Mouse (Mus musculus): Measurements from ENCODE around the gene BC049352. TPM values are rescaled to one million over a fixed set of nuclear protein-coding genes. Genes with fewer than 3 reads are reported as not detected.

Gene BC049352
- 1 to 10 TPM in 1 of 2 experiments, not detected in 1; 1.1 TPM for total RNA-seq (2021)
- polyA plus RNA-seq (2012; rRNA removed): 0.16 and 0.23 TPM in 2 replicates
- long read RNA-seq: 0 reads

- peak; percentile 19 for DNase-seq
Observed at GRCm38 (mm10) chr9:45181770-45182169, at the start of gene BC049352. Gene BC049352, plus strand, starts transcription at chr9:45182007.

- peak; percentile 47 for DNase-seq
Observed at GRCm38 (mm10) chr9:45133484-45134310, 48.1 kb upstream of the BC049352 start.

DNA sequence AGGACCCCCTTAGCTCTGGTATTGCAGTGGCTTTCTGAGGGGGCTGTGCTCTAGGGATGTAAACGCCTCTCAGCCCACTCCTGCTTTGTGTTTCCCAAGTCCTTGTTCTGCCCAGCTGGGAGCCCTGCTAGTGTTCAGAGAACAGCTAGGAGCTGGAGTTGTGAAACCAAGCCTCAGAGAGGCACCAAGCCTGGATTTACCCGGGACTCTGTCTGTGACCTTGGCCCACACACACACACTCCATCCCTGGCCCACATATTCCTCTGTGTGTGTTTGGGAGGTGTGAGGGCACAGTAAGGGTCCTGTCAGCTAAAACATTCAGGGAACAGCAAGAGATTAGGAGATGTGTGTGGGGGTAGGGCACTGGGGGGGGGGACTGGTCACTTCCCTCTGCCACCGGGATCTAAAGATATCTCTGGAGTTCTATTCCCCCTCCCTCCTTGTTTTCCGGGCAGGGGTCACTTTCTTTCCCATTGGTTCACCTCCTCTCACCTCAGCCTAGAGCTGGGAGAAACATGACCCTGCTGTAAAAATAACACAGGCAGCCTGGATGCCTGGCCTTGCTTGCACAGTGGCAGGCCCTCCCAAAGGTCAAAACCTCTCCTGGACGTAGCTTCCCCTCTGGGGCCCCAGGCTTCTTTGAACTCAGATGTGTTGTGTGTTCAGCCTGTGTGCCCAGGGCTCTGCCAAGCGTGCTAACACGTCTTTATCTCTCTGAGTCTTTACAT, 45.2 kb upstream of the BC049352 start:
- DNase-seq: peak; percentile 3

DNA sequence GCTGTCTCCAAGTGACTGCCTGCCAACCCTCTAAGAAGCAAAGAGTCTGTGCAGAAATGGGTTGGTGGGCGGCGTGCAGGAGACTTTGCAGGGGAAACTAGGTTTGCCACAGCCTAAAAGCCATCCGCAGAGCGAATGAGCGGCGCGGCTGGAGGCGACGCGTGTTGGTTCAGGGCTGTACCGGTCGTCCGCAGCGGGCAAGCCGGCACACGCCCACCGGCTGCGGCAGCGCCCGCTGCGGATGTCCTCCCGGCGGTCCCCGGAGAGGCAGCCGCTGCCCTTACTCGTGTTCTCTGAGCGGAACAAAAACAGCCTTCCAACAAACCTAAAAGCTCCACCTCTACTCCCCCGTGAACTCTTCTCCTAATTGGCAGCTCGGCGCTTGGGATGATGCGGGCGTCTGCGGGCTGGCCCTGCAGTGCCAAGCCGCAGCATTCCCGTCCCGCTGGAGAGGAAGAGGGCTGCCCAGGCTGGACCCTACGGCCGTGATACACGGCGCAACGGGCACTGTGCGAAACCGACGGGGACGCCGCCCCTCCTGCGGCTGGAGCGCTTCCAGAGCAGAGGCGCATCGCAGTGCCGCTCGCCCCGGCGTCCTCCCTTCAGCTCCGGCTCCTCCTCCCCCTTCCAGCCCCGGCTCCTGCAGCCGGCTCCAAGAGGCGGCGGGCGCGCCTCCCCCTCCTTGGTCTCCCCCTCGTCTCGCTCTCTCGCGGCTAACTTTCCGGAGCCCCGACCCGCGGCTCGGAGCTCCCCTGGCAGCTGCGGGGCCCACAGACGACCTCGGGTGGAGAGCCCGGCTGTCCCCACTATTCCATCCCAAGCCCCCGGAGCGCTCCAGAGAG, 43.4 kb upstream of the BC049352 start, which contains the start of gene Scn4b:
TSS of gene Scn4b (plus strand) at position 205 of the 842 bp plus-strand sequence.
- peak; percentile 41 for DNase-seq

DNA sequence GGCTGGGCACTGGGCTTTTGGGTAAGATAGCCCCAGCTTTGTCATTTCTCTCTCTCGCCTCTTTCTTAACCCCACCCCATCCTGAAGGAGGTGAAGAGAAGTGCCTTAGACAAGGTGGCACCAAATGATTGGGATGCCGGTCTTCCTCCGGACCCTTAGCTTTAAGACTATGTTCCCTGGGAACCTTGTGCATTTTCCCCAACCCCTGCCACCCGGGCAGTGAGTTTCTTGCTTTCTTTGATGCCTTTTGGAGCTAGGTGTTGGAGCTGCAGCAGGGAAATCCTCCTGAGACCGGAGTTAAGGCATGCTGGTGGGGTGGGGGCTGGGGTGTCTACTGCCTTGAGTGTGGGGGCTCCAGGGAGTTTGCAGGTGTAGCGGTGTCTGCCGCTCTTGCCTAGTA, 42.7 kb upstream of the BC049352 start:
- DNase-seq: no peak

- no peak for DNase-seq
Observed at GRCm38 (mm10) chr9:45140945-45141344, 40.9 kb upstream of the BC049352 start.

DNA sequence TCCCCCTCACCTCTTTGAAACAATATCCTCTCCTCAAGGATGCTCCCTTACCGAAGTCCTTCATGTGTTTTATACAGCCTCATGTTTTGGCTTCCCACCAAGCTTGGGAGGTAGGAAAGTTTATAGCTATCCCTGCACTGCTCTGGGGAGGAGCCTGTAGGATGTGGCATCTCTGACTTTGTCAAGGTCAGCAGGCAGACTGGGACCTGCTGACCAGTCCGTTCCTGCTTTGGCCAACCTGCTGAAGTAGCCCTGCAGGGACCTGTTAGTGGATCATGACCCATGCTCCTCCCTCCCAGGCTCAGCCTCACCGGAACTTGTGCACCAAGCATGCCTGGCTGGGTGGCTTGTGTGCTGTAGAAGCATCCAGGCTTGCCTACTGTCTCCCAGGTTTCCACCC, 39.1 kb upstream of the BC049352 start:
- no peak for DNase-seq

GRCm38 (mm10) chr9:45145533-45146266, 36.1 kb upstream of the BC049352 start:
- DNase-seq: no peak

DNA sequence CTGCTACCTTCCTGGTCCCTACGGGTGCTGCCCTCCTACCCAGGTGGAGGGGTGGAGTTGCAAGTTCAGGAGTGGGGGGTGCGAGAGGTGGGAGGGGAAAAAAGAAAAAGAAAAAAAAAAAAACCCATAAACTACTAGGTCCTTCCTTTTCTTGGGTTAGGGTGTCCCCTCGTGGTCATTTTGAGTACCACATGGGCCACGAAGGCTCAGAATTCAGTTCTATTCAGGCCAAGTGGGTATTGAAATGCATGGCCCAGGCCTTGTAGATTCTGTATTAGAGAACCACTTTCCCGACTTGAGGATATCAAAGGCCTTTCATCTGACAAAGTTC, 35.6 kb upstream of the BC049352 start:
- peak; percentile 57 for DNase-seq

DNA sequence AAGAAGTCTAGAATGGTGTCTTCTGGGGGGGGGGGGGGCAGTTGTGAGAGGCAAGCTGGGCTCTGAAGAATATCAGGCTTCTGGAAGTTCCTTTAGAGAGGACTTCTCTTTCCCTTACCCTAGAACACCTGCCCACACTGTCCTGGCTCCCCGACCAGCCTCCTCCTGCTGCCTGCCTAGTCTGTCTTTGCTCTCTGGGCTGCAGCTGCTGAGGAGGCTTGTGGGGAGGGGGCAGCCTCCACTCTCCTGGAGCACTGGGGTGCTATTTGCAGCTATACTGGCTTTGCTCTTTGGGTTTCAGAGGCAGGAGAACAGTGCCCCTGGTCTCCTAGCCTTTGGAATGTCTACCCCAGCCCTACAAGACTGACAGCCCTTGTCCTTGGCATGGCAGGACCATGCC, 30.9 kb upstream of the BC049352 start:
- DNase-seq: no peak

GRCm38 (mm10) chr9:45153361-45153760, 28.4 kb upstream of the BC049352 start:
- no peak for DNase-seq

- no peak for DNase-seq
Observed at GRCm38 (mm10) chr9:45167903-45168302, 13.9 kb upstream of the BC049352 start.

- DNase-seq: no peak
Observed at GRCm38 (mm10) chr9:45170150-45170549, 11.7 kb upstream of the BC049352 start.

DNA sequence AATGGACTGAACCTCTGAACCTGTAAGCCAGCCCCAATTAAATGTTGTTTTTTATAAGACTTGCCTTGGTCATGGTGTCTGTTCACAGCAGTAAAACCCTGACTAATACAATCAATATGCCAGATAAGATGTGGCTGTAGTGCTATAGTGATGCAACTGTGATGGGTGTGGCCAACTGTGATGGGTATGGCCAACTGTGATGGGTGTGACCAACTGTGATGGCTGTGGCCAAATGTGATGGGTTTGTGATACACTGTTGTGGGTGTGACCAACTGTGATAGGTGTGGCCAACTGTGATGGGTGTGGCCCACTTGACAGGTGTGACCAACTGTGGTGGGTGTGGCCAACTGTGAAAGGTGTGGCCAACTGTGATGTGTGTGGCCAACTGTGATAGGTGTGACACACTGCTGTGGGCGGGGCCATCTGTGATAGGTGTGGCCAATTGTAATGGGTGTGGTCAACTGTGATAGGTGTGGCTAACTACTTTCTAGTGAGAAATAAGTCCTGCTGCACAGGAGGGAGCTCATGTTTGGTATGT, 10.7 kb upstream of the BC049352 start:
- DNase-seq: no peak

- no peak for DNase-seq
Observed at GRCm38 (mm10) chr9:45173475-45173874, 8.3 kb upstream of the BC049352 start.

GRCm38 (mm10) chr9:45179282-45179681, 2.5 kb upstream of the BC049352 start:
- no peak for DNase-seq

- no peak for DNase-seq
Observed at GRCm38 (mm10) chr9:45182521-45182920, 714 bp downstream of the BC049352 start.

DNA sequence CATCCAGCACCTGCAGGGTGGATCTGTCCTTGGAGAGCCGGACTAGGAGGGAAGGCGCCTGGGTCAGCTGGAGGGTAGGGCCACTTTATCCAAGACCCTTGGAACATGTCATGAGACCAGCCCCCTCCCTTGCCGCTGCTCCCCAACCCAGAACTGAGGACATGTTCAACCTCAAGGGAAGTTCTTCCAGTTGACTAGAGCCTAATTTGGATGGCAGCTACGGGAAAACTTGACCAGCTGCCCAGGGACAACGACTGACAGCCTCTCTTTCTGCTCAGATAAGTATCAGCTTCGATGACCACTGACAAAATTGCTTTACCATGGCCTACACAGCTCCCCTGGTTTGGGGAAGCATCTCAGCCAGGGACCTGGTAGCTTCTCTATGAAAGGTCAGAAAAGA, 1.5 kb downstream of the BC049352 start:
- DNase-seq: no peak

- DNase-seq: no peak
Observed at GRCm38 (mm10) chr9:45185250-45185649, 3.4 kb downstream of the BC049352 start.

- DNase-seq: no peak
Observed at GRCm38 (mm10) chr9:45188570-45189563, 7.1 kb downstream of the BC049352 start.
